Mouse (Mus musculus) heart, embryonic 14.5 days (tissue): ENCODE data around the gene Acad11. TPM values are rescaled to one million over a fixed set of nuclear protein-coding genes. Genes with fewer than 3 reads are reported as not detected.

Source experiments
- ATAC-seq: fragments of 200-750 bp; cut with Nextera tagmentation; 2 replicates; pipeline ENCODE4 v1.8.0; 2017; ENCODE audit warnings: low read depth, moderate TSS enrichment; ENCODE audit not compliant: insufficient number of reproducible peaks, insufficient read depth, low FRiP score
- H3K27ac ChIP-seq, 2 experiments: fragments of 200-500 bp in 1 of 2; fragments of 300-500 bp in 1 of 2; sonication (generic) in 1 of 2; replicated peaks in 1 of 2; 2 replicates each; pipeline ENCODE4 v1.5.1; 2012 to 2014; ENCODE audit warnings: low read depth in 2 of 2, low read length in 2 of 2, control low read depth in 1 of 2, mild to moderate bottlenecking in 1 of 2, mixed read lengths in 1 of 2; ENCODE audit not compliant: control insufficient read depth in 1 of 2, insufficient read depth in 1 of 2
- H3K27me3 ChIP-seq: fragments of 300-500 bp; sonication (generic); 2 replicates; pipeline ENCODE4 v1.6.1; 2014; ENCODE audit warnings: mild to moderate bottlenecking, low read length, control low read depth; ENCODE audit not compliant: control insufficient read depth, insufficient read depth
- H3K36me3 ChIP-seq: fragments of 300-500 bp; sonication (generic); 2 replicates; pipeline ENCODE4 v1.6.1; 2014; ENCODE audit warnings: mild to moderate bottlenecking, control low read depth, low read length, mixed read lengths; ENCODE audit not compliant: control insufficient read depth, insufficient read depth
- H3K4me1 ChIP-seq, 2 experiments: fragments of 200-500 bp in 1 of 2; fragments of 300-500 bp in 1 of 2; sonication (generic) in 1 of 2; 2 replicates each; pipeline ENCODE4 v1.6.1; 2012 to 2014; ENCODE audit warnings: low read length in 2 of 2, control low read depth in 1 of 2, mixed read lengths in 1 of 2; ENCODE audit not compliant: control insufficient read depth in 2 of 2, insufficient read depth in 2 of 2
- H3K4me2 ChIP-seq: fragments of 300-500 bp; sonication (generic); 2 replicates; pipeline ENCODE4 v1.6.1; 2014; ENCODE audit warnings: mild to moderate bottlenecking, low read length
- H3K4me3 ChIP-seq, 2 experiments: fragments of 200-500 bp in 1 of 2; fragments of 300-500 bp in 1 of 2; sonication (generic) in 1 of 2; 2 replicates each; pipeline ENCODE4 v1.5.1; 2012 to 2014; ENCODE audit warnings: low read length in 2 of 2, mild to moderate bottlenecking in 2 of 2, control low read depth in 1 of 2, low read depth in 1 of 2, moderate library complexity in 1 of 2; ENCODE audit not compliant: control insufficient read depth in 1 of 2, insufficient read depth in 1 of 2
- H3K9ac ChIP-seq: fragments of 300-500 bp; sonication (generic); 2 replicates; pipeline ENCODE4 v1.6.1; 2014; ENCODE audit warnings: mild to moderate bottlenecking, low read length
- H3K9me3 ChIP-seq: fragments of 300-500 bp; sonication (generic); 2 replicates; pipeline ENCODE4 v1.6.1; 2016; ENCODE audit warnings: low read length, control low read depth; ENCODE audit not compliant: control insufficient read depth
- WGBS: fragments of 180-500 bp; shearing (Covaris S2); extraction: QIAGEN DNeasy Blood & Tissue Kit; methylation state at CpG from one replicate; pipeline ENCODE4 v1.1.7; 2014; 5-methylcytosine and 5-hydroxymethylcytosine counted together
- polyA plus RNA-seq: library from polyadenylated mRNA; unstranded; fragments of >200 nt; fragmentation: Nextera tagmentation; extraction: Ambion mirVana; gene quantifications from 2 replicates; pipeline ENCODE4 v1.2.1, GENCODE M21; 2014

The Acad11 gene
- 11.3 and 11.4 TPM in 2 replicates for polyA plus RNA-seq

DNA sequence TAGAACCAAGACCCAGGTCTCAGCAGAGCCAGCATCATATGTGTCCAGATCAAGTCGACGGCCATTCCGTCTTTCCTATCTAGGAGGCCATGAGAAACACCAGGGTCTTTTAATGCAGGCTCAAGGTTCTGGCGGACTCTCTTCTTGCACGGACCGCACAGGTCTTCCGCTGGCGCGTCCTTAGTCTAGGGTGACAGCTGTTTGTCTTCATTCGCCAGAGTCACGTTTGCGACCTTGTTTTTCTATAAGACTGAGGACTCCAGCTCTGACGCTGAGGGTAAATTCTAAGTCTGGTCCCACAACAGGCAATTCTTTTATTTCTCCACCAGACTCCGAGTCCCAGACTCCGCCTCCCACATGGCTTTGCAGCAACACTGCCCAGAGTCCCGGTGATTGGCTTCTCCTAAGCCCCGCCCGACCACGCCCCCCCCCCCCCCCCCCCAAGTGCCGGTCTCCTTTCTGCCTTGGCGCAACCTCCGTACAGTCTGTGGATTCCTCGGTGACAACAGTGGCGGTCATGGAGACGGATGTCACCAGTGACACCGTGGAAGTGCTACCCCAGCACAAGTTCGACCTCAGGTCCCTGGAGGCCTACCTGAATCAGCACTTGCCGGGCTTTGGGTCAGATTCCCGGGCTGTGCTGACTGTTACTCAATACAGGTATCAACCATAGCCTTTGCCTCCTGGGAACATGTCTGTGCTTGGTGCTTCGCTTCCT, at the start of gene Acad11:
Acad11 (plus strand) TSS at position 134 of the 718 bp plus-strand sequence.
- H3K27me3 ChIP-seq = no peaks in the 10 kb centered on the region
- WGBS = 0% methylated on average over 28 of the region's 30 CpGs
- no peaks in the 10 kb centered on the region for H3K9me3 ChIP-seq
- peaks cover 25% of the 10 kb centered on the region for H3K36me3 ChIP-seq
- H3K27ac ChIP-seq = peak within 1 kb of the TSS; percentile 43 to 67; a peak in 3 of 4 replicates
- peaks cover 5 to 17% of the 10 kb centered on the region in 2 experiments for H3K4me1 ChIP-seq
- peak within 1 kb of the TSS; percentile 75 to 87 for H3K4me3 ChIP-seq
- peak; percentile 92 for ATAC-seq
- H3K4me2 ChIP-seq = peak within 1 kb of the TSS; percentile 95
- peak within 1 kb of the TSS; percentile 83 for H3K9ac ChIP-seq

DNA sequence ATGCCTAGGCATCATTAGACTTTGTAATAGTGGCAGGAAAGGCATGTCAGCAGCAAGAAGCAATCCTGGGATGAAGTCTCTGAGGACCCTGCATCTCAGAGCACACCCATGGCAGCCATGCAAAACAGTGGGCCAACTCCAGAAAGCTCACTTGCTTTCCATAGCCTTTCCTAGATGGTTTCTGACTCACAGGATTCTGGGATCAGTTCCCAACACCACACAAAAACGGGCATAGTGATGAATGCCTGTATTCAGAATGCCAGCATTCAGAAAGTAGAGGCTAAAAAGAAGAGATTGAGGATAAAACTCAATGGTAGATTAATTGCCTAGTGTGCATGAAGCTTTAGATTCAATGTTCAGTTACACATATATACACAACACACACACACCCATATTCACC, 48.7 kb upstream of the Acad11 start:
- no peak for ATAC-seq
- Histone ChIP-seq H3K4me1 (no peaks in the 10 kb centered on the region), H3K27ac (no peak overlapping the region), H3K36me3 (peaks cover 82% of the 10 kb centered on the region), H3K27me3 (no peaks in the 10 kb centered on the region), H3K4me2 (no peak overlapping the region), H3K4me3 (no peak overlapping the region), H3K9ac (no peak overlapping the region), H3K9me3 (no peaks in the 10 kb centered on the region)
- 79% methylated on average over 1 of the region's 1 CpGs for WGBS

DNA sequence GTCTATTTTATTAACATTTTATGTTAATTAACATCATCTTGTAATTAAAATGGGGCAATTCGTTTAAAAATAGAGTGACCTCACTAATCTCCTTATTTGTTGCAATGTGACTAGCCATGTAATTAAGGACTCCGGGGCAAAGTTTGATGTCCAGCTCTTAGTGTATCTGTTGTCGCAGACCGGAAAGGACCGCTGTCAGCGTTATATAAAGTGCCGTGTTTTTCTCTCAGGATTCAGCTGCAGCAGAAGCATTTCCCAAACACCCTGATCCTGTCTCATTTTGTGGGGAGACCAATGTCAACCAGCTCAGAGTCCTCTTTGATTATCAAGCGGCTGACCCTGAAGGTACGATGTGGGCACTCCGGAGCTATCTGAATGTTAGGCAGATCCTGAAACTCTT, 42.2 kb upstream of the Acad11 start:
- Histone ChIP-seq H3K9ac (no peak overlapping the region), H3K27ac (no peak overlapping the region), H3K27me3 (no peaks in the 10 kb centered on the region), H3K9me3 (no peaks in the 10 kb centered on the region), H3K4me2 (no peak overlapping the region), H3K4me1 (no peaks in the 10 kb centered on the region), H3K4me3 (no peak overlapping the region), H3K36me3 (peaks cover 98% of the 10 kb centered on the region)
- WGBS = 91% methylated on average over 10 of the region's 10 CpGs
- ATAC-seq = no peak

DNA sequence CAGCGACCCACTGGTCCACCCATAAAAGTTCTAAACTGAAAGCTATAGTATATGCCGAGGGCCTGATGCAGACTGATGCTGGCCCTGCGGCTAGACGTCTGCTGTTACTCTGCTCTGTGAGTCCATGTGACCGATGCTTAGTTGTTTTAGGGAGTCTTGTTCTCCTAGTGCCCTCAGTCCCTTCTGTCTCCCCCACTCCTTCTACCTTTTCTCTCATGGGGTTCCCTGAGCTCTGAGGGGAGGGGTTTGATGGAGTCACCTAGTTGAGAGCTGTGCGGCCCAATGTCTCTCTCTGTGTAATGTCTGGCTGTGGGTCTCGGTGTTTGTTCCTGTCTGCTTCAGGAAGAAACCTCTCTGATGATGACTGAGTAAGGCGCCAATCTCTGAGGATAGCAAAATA, 36.0 kb upstream of the Acad11 start:
- H3K4me2 ChIP-seq = no peak overlapping the region
- H3K36me3 ChIP-seq = peaks cover 83% of the 10 kb centered on the region
- H3K4me3 ChIP-seq = no peak overlapping the region
- H3K27ac ChIP-seq = no peak overlapping the region
- H3K4me1 ChIP-seq = no peaks in the 10 kb centered on the region
- ATAC-seq = no peak
- peaks cover 6% of the 10 kb centered on the region; the same call in 1 of the 2 replicates for H3K9me3 ChIP-seq
- no peaks in the 10 kb centered on the region for H3K27me3 ChIP-seq
- 94% methylated on average over 8 of the region's 8 CpGs for WGBS
- no peak overlapping the region for H3K9ac ChIP-seq

DNA sequence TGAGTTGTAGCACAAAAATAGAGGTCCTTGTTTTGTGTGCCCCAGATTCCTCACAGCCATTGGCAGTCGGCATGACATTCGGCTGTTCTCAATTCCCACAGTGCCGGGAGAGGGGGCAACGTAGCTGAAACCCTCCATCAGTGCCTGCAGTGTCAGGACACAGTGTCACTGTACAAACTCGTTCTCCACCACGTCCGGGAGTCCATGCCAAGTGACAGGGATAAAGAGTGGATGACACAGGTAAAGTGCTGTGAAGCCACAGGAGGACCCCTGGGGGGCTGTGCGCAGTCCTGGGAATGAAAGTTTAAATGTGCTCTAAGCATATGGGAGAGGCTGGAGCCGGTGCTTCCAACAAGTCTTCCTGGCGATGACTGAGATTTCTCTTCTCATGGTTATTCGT, 33.3 kb upstream of the Acad11 start:
- ATAC-seq = no peak
- Histone ChIP-seq H3K27me3 (no peaks in the 10 kb centered on the region), H3K4me1 (no peaks in the 10 kb centered on the region), H3K4me3 (no peak overlapping the region), H3K27ac (no peak overlapping the region), H3K9ac (no peak overlapping the region), H3K9me3 (peaks cover 6% of the 10 kb centered on the region; the same call in 1 of the 2 replicates), H3K36me3 (peaks cover 81% of the 10 kb centered on the region), H3K4me2 (no peak overlapping the region)
- WGBS = 89% methylated on average over 11 of the region's 11 CpGs

DNA sequence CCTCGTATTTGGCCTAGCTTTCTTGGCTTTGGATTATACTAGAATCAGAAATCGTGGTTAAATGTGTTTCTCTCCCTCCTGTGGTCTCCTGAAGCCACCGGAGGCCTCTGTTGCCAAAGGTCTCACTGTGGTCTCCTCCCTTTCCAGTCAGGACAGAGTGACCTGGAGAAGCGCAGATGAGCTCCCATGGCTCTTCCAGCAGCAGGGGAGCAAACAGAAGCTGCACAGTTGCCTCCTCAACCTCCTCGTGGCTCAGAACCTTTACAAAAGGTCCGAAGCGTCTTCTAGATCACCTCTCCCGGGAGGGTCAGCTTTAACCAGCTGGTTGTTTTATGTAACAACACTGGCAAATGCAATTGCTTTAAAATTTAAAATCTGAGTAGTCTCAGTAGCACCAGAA, 28.9 kb upstream of the Acad11 start:
- no peak overlapping the region for H3K4me3 ChIP-seq
- H3K27me3 ChIP-seq = no peaks in the 10 kb centered on the region
- H3K27ac ChIP-seq = no peak overlapping the region
- ATAC-seq = no peak
- no peak overlapping the region for H3K9ac ChIP-seq
- peaks cover 4 to 11% of the 10 kb centered on the region in 2 experiments; a peak in 3 of 4 replicates for H3K4me1 ChIP-seq
- H3K9me3 ChIP-seq = no peaks in the 10 kb centered on the region
- peaks cover 70% of the 10 kb centered on the region for H3K36me3 ChIP-seq
- no peak overlapping the region for H3K4me2 ChIP-seq
- WGBS = 77% methylated on average over 8 of the region's 8 CpGs

DNA sequence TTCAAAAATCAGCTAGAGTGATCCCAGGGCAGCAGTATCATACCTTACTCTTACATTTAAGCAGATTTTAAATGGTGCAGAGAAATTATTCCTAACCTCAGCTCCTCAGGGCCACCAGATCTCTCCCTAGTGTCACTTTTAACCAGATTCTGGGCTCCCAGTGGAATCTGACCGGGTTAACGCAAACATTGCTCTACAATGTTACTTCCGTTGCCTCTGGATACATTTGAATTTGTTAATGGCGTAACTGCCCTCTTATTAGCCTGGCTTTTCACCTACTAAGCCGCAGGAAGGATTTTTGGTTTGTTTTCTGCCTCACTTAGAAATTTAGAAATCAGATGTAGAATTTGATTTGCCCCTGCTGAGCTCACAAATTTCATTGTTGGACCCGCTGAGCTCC, 28.5 kb upstream of the Acad11 start:
- H3K9me3 ChIP-seq = no peaks in the 10 kb centered on the region
- no peaks in the 10 kb centered on the region for H3K27me3 ChIP-seq
- H3K4me1 ChIP-seq = peaks cover 4 to 11% of the 10 kb centered on the region in 2 experiments; a peak in 3 of 4 replicates
- no peak overlapping the region for H3K9ac ChIP-seq
- WGBS = 80% methylated on average over 6 of the region's 6 CpGs
- peaks cover 69% of the 10 kb centered on the region for H3K36me3 ChIP-seq
- H3K4me2 ChIP-seq = no peak overlapping the region
- H3K4me3 ChIP-seq = no peak overlapping the region
- no peak for ATAC-seq
- no peak overlapping the region for H3K27ac ChIP-seq
